Mouse (Mus musculus) liver, embryonic 14.5 days (tissue): ENCODE measurements around the gene Shcbp1l.

Experiments
- CTCF ChIP-seq: IDR thresholded peaks from 2 replicates; pipeline ENCODE4 v1.5.1; 2016; ENCODE audit warnings: antibody characterized with exemption, low read depth, control low read depth
- EP300 ChIP-seq: IDR thresholded peaks from 2 replicates; pipeline ENCODE4 v1.6.1; 2016; ENCODE audit warnings: antibody characterized with exemption, low read depth

DNA sequence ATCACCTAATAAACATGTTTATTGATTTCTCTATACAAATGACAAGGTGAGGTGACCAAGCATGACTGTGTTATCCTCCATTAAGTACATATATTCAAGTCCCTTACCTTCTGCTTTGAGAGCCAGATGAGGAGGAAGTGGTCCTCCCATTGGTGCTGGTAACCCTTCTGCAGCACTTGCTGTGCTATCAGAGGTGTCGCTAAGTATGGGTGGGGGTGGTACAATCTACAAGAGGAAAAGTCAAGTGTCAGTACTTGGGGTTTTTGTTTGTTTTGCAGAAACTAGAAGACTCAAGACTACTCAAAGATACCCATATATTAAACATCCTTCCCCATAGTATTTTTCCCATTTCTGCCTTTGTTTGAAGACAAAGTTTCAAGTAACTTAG is 56.1 kb downstream of the Shcbp1l start:
- no peak for TF ChIP-seq CTCF
- no peak for TF ChIP-seq EP300
